Mouse (Mus musculus) spleen, adult 18-20 months (tissue): ENCODE measurements around the gene Samd8.

Experiments
- DNase-seq, 2 experiments: peaks; one replicate each; pipeline ENCODE4 v3.0.0; 2022; ENCODE audit warnings: mixed read lengths in 2 of 2

The Samd8 gene

DNA sequence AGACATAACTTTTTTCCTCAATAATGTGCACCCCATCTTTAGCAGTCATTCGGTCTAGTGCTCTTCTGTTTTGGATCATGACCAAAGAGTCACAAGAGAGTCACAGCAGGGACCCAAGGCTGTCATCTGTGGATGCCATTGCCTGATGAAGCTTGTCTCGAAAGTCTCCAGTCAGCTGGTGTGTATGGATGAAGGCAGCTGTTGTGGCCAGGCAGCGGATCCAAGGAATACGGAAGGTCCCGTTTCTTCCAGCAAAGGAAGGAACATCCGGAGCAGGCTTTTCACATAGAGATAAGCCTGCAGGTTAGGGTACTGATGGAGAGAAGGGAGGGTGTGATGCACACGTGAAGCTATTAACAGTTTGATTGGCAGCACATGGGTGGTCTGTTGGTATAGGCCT, 51.3 kb downstream of the Samd8 start:
- DNase-seq = no peak

DNA sequence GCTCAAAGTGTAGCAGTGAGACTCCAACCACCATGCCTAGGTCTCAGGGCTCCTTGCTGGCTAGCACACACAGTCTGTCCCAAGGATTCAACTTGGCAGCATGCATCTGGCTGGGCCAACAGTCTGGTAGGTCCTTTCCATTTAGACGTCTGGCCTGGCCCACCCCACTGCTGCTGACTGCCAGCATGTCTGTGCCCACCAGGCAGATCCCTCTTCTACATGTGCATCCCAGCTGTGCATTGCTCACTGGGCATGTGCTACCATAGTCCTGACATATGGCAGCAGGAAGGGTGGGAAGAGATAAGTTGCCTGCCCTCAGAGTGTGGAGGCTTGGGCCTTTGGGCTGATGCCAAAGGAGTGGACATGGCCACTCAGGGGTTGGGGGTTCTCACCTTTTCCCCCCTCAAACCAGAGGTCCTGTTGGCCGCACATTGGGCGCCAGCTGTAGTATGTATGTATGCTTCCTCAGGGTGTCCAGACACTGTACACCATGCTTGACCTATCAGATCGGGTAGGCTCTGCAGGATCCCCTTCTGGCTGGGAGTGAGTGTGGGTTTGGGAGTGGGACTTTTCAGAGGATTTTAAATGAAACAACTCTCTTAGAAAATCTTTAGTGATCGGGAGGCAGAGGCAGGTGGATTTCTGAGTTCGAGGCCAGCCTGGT, 52.3 kb downstream of the Samd8 start:
- DNase-seq = no peak

DNA sequence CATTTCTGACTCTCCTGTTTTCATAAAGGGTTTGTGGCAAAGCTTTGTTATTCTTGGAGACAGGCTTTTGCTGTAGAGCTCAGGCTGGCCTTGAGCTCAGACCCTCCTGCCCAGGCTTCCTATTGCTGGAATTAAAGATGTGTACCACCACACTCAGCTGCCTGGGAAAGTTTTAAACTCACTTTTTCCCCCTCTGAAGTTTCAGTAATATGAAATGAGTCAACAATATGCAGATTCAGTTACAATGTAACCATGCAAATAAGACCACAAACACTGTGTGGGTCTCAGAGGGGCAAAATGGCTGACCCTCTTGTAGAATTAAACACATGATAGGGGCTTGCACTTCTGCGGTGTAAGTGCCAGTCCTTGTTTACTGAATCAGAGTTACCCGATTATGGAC, 55.9 kb downstream of the Samd8 start:
- no peak for DNase-seq

DNA sequence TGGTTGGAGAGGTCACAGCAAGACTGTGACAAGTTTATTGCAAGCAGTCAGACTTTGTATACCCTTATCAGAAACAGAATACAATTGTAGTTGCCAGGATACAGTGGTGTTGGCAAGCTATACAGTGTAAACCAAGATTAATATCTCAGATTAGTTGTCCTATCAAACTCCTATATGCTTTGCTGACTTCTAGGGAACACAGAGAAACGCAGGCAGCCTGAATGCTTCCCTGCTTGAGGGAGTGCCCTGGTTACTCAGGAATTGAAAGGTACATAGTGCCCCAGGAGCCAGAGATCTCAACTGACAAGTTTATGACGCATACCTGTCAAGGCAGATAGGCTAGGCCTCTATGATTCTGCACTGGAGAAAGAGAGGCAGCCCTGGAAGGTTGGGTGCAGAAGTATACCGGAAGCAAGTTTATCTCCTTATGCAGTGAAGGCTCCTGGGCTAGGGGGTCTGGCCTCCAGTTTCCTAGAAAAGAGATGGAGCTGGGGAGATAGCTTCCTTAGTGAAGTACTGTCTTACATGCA, 56.4 kb downstream of the Samd8 start:
- no peak for DNase-seq

DNA sequence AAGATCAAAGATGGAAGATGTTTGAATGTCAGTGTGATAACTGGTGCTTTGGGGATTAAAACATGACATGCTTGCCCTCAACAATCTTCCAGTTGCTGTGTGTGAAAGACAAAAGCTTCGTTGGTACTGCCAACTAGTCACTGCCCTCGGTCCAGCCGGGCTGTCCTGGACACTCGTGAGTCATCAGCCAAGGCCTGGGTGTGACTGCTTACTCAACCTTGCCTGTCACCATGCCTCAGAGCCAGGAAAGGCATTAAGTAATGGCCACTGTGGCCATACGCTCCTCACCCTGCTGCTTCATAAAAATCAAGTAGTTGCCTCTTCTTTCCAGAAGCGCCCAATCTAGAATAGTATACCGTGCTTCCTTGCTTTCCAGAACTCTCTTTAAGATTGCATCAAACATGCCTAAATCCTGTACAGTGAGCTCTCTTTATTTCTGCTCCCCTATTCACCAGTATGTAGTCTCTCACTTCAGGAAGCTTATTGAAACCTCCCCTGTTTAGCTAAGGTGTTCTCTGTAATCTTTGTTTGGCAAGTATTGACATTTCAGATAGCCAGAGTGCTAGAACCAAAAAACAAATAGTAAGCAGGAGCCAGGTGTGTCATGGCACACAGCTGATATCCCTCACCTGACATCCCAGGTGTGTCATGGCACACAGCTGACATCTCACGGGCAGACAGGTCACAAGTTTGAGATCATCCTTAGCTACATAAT, 58.0 kb downstream of the Samd8 start:
- DNase-seq = no peak

DNA sequence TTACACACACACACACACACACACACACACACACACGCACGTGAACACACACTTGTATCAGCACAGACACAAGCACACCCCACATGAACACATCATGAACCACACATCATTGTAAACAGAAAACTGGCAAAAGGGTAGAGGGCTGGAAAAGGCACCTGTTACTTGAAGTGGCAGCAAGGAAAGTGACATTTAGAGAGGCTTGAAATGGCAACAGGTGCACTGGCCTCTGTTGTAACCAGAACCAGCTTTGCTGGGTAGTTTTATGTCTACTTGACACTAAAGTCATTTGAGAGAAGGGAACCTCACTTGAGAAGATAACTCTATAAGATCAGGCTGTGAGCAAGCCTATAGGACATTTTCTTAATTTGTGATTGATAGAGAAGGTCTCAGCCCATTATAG, 59.1 kb downstream of the Samd8 start:
- DNase-seq = no peak

DNA sequence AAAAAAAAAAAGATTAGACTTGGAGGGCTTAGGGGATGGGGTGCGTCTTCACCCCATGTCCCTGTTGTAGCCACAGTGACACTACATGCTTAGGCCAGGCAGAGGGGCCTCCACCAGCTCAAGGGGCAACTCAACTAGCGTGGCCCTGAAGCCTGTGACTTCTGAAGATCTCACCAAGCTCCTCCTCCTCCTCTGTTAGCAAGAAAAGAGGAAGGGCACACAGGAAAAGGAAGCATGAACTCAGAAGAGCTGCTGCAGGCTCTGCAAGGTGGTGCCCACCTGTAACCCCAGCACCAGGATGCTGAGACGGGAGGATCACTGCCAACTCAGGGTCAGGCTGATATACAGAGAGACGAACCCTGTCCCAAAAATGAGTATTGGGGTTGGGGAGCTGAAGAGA, 61.0 kb downstream of the Samd8 start:
- DNase-seq = no peak

DNA sequence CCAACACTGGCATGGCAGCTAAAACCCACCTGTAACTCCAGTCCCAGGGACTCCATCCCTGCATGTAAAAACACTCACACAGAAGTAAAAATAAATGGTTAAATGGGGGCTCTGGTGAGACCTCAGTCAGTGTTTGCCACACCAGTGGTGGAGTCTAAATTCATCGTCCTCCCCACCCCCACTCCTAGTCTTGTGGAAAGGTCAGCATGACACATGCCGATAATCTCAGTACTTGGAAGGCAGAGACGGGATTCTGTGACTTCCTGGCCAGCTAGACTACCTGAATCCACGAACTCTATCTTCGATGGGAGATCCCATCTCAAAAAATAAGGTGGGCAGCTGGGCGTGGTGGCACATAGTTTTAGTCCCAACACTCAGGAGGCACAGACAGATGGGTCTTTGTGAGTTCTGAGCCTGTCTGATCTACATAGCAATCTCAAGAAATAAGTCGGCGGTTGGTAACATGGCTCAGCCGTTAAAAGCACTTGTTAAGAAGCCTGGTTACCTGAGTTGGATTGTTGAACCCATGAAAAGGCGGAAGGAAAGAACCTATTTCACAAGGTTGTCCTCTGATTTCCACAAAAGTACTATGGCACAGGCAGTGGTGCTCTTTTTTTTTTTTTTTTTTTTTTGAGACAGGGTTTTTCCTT, 61.5 kb downstream of the Samd8 start:
- no peak for DNase-seq

DNA sequence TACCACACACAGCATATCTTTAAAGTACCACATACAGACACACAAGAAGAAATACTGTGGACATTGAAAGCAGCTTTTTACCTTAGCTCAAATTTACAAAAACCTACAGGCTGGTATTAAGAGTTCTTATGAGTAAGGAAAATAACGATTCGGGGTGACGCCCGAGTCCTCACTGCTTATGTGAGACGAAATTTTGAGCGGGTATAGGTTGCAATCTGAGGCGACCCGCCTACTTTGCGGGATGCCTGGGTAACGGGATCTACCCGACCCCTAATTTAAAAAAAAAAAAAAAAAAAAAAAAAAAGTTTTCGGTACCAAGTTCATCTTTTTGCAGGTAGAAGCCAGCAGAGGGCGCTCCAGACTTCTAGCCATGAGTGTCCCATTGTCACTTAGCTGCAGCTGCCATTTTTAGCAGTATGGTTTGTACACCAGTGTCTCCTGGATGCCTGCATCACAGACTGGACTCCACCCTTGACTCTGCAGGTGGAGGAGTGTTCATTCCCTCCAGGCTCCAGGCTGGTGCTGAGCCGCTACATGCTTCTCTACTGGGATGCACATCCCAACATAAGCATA, 62.3 kb downstream of the Samd8 start:
- DNase-seq = peak; percentile 52 to 74

DNA sequence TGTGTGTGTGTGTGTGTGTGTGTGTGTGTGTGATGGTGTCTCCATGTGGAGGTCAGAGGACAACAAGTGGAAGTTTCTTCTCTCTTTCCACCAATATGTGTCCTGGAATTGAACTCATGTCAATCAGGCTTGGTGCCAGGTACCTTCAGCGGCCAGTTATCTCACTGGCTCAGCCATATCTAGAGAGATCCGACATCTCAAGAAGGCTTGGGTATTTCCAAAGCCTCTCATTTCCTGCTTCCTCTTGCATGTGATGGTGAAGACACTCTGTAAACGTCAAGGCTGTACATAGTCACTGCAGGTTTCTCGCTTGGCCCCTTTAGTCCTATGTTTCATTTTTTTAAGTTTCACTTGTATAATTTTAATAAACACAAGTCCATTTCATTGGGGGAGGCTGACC, 62.9 kb downstream of the Samd8 start:
- no peak for DNase-seq

DNA sequence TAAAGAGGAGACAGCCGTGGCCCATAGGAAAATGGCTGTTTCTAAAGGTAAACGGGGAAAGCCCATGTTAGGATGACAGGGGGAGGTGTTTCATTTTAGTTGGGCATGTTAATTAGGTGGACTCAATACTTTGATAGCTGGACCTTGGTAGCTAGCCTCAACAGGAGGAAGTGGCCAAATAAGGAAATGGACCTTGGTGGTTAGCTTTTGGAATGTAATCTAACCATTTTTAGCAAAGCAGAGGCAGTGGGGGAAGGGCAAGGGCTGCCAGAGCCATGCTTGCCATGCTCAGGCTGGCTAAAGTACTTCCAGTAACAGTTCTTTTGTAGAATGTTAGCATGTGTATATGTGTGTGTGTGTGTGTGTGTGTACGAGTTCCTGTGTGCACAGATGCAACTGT, 63.5 kb downstream of the Samd8 start:
- DNase-seq = no peak

DNA sequence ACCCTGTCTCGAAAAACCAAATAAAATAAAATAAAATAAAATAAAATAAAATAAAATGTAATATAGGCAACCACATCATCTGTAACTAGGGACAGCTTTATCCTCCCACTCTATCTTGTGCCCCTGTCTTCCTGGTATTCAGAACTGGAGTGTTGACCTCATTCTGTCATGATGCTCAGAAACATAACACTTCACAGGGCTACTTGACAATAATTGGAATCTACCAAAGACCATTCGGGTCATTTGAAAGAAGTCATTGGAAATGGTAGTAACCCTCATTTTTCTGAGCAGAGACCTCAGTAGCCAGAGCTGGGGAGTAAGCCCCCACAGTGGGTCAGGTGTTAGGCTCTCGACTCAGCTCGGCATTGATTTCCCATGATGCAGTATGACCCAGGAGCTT, 64.3 kb downstream of the Samd8 start:
- no peak for DNase-seq

DNA sequence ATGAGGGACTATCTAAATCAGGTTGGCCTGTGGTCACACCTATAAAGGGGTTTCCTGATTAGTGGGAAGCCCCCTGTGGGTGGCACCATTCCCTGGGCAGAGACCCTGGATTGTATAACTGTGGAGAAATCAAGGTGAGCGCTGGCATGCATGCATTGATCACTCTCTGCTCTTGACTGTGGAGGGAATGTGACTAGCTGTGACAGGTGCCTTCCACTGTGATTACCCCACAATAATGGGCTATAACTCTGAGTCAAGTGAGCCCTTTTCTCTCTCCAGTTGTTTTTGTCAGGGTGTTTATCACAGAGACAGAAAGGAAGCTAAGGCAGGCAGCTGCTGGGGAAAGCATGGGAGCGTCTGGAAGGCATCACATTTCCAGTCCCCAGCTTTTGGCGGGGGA, 65.9 kb downstream of the Samd8 start:
- no peak for DNase-seq

DNA sequence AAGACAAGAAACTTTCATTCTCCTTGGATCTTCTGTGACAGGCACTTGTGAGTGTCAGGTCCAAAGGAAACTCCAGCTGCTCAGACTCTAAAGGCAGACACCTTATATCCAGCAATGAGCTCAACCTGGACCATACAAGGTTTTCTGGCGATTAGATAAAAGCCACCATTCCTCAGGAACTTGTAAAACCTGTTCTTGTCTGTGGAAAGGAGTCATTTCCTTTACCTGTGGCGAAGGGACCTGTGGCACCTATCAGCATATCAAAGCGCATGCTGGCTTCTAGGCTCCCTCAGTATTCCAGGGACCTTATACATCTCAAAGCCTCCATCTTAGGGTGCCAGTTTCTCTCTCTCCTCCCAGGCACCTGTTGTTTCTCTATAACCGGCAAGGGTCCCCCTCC, 67.1 kb downstream of the Samd8 start:
- DNase-seq = no peak

DNA sequence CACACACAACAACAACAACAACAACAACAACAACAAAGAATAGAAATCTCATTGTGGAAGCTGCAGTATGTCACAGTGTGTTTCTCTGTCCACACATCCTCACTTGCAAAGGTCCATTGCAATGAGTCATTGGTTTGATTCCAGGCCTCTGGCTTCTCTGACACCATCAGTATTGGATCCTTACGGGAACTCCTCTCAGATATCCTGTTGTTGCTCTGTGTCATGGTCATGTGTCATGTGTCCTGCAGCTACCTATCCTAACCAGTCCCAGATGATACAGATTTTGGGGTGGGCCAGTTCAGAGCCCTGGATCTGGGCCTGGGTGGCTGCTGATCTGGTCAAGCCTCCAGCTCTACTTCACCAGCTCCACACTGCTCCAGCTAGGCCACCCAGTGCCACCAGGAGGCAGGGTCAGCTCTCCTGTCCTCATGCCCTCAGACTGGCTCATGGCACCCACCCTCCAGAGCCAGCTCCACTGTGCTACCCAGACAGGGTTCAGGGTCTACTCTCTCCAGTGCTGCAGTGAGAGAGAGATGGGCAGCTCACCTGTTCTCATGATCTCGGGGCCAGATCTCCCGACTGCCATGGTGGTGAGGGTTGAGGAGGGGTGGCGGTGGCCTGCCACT, 70.7 kb downstream of the Samd8 start:
- DNase-seq = no peak

DNA sequence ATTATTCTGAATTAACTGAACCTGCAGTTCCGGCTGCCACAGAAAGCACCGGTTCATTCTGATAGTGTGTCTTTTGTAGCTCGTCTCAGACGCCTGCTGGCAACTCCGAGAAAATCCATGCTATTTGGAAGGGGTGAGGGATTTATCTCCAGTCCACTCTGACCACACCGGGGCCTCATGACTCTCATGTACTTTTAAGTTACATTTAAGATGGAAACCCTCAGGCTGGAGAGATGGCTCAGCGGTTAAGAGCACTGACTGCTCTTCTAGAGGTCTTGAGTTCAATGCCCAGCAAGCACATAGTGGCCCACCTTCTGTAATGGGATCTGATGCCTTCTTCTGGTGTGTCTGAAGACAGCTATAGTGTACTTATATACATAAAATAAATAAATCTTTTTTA, 72.0 kb downstream of the Samd8 start:
- DNase-seq = no peak

DNA sequence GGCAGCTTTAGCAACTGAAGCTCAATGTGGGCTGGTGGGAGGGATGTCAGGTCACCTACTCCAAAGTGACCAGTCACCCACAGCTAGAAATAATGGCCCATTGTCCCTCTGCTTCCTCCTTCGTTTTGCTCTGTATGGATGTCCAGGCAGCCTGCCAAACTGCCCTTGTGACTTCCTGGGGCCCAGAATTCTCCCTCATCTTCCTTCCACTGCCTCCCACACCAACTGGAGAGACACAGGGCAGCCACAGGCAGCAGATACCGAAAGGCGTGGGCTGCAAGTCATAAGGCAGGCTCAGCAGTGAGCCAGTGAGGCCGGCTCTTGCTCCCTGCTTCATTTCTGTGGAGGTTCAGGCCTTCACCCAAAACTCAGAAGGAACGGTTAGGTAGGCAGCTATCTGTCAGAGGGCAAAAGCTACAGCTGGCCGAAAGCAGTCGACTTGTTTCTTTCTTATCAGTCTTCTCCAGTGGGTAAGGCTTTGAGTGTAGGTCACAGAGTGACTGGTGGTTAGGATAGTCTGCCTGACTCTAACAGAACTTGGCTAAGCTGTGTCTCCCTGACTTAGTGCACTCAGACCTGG, 72.6 kb downstream of the Samd8 start:
- peak in 1 of 2 experiments; percentile 32 for DNase-seq

DNA sequence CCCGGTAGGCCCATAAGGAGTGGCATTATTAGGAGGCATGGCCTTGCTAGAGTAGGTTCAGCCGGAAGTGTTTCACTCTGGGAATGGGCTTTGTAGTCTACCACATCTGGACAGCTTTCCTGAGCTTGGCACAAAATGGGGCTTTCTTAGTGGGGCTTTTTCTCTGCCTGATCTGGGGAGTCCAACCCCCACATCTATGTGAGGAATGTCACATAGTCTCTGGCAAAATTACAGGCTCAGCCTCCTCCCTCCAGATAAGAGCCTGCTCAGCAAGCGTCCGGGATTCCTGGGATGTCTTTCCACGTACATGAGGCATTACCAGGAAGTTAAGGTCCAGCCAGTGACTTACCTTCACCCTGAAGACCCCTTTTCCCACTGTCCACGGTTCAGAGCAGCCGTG, 73.6 kb downstream of the Samd8 start:
- no peak for DNase-seq

DNA sequence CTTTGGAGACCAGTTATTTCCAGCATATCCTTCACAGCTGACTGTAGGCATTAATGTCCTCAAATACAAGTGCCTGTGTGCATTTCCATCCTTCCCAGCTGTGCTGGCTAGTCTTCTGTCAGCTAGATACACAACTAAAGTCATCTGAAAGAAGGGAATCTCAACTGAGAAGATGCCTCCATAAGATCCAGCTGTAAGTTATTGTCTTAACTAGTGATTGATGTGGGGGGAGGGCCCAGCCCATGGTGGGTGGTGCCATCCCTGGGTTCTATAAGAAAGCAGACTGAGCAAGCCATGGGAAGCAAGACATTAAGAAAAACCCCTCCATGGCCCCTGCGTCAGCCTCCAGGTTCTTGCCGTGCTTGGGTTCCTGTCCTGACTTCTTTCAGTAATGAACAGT, 74.6 kb downstream of the Samd8 start, which contains the start of gene Vdac2:
Gene Vdac2 (plus strand): TSS at position 301 of the 400 bp plus-strand sequence.
- DNase-seq = no peak

DNA sequence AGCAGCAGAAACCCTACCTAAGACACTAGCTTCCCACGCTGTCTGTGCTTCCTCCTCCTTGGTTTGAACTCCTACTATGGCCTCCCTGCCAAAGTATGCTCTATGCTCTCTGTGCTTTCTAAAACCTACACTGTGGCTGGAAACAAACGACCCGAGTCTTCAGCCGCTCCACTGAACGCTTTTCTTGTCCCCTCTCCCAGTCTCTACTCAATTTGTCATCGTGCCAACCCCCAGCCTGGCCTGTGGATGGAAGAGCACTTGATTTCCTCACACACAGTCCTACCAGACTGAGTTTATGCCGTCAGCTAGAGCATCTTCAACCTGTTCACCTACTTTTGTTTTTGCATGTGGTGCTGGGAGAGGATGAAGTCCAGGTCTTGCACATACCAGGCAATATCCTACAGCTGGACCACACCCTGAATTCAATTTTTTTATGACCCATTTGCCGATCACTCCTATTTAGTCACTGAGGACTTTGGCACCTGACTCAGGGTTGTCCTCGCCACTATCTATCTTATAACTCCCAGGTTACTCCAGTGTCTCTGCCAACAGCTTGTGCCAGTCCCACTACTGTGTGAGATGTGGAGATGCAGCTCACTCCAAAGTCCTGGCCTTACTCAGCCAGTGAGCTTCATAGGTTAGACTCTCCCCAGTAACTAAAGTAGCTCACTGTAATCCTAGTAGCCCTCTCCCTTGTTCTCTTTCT, 75.6 kb downstream of the Samd8 start:
- no peak for DNase-seq

DNA sequence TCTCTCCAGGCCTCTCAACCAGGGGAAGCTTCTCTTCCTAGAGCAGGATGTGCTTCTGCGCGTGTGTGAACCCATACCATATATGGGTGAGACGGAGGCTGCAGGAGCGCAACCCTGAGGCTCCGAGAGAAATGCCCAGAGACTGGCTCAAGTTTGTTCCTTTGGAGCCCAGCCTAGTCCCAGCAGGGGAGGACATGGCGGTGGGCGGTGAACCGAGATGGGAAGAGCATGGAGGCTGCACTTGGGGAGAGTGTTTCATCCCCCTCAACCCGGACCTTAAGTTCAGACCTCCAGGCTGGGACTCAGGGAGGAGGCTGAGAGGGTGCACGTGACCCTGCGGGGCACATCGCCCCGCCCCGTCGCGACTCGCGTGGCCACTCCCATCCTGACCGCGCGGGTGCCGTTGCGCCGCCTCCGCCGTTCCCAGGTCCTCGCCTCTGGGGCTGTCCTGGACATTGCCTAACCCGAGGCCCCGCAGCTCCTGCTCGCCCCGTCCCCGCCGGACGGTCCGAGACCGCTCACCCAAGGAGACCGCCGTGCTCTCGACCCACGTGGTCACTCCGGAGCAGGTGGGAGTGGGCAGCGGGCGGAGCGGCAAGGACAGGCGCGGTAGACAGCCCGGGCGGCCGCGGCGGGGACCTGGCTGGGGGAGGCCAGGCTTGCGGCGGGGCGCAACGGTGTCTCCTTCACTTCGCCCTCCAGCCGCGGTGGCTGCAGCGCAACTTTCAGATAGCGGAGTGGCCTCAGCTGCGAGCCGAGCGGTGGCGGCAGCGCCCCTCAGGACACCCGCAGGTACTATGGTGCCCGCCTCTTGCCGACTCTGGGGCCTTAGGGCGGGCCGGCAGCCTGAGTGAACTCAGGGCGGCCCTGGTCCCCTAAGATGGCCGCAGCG, 80.8 kb downstream of the Samd8 start:
- peak; percentile 95 to 98 for DNase-seq
